Mouse (Mus musculus): ENCODE measurements around the gene Tbcel.

DNA sequence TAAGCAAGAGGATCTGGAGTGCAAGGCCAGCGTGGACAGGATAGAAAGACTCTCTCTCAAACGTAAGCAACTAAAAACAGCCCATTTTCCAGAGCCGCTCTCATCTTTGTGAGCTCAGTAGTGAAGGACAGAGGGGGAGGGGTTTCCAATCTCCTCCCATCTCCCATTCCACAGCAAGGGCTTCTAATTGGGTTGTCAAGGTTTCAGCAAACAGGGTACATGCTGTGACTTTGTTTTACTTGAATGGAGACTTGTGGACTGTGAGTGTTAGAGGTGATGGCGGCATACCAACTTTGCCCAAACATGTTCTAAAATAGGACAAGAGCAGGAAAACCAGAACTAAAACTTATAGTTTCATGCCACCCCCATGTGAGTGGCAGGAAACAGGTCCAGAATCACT is 68.2 kb downstream of the Tbcel start:
- no peak for TF ChIP-seq POLR2A (IDR thresholded peaks at IDR 0.05; ENCODE audit: borderline replicate concordance, extremely low read depth, insufficient read depth, insufficient read length, poor library complexity, severe bottlenecking)
- TF ChIP-seq CTCF (IDR thresholded peaks at IDR 0.05; ENCODE audit: borderline replicate concordance, extremely low read depth, insufficient read depth, insufficient read length) = no peak

Data from brain, embryonic 14.5 days (tissue).